Mouse (Mus musculus): ENCODE measurements around the gene Methig1. TPM values are rescaled to one million over a fixed set of nuclear protein-coding genes. Genes with fewer than 3 reads are reported as not detected.
"Not testable (repeated sequence)": the region's sequence is repeated elsewhere in the genome, so short reads cannot be mapped to it uniquely, and the experiment has no call there.

Methig1 gene
- polyA plus RNA-seq, 1 experiment from 2014 or later = 2.6 TPM

- Histone ChIP-seq H3K4me2 (no peak overlapping the region), H3K36me3 (no peaks in the 10 kb centered on the region), H3K9me3 (no peaks in the 10 kb centered on the region), H3K27ac (replicated peaks) (no peak overlapping the region), H3K27me3 (no peaks in the 10 kb centered on the region), H3K4me1 (replicated peaks) (no peaks in the 10 kb centered on the region), H3K4me3 (no peak overlapping the region), H3K9ac (no peak overlapping the region)
- no peak for ATAC-seq (ENCODE audit: low read depth)
- WGBS = 48% methylated on average over 5 of the region's 5 CpGs
Measured at GRCm38 (mm10) chr15:100321134-100321533, 31.8 kb upstream of the Methig1 start.

GRCm38 (mm10) chr15:100324021-100324591, 28.8 kb upstream of the Methig1 start:
- H3K36me3 ChIP-seq = no peaks in the 10 kb centered on the region

GRCm38 (mm10) chr15:100325235-100325634, 27.7 kb upstream of the Methig1 start:
- ATAC-seq (ENCODE audit: low read depth) = no peak
- H3K4me2 ChIP-seq = no peak overlapping the region
- WGBS = 92% methylated on average over 3 of the region's 3 CpGs

More at GRCm38 (mm10) chr15:100324021-100324591, 28.8 kb upstream of the Methig1 start:
- Histone ChIP-seq H3K4me1 (replicated peaks) (no peaks in the 10 kb centered on the region), H3K9me3 (no peaks in the 10 kb centered on the region), H3K9ac (no peak overlapping the region), H3K4me3 (no peak overlapping the region), H3K4me2 (no peak overlapping the region), H3K27me3 (no peaks in the 10 kb centered on the region), H3K27ac (replicated peaks) (no peak overlapping the region)
- ATAC-seq (ENCODE audit: low read depth) = no peak
- 71% methylated on average over 12 of the region's 12 CpGs for WGBS

GRCm38 (mm10) chr15:100328089-100328488, 24.9 kb upstream of the Methig1 start:
- WGBS = 66% methylated on average over 4 of the region's 4 CpGs
- H3K4me3 ChIP-seq; H3K36me3 ChIP-seq; ATAC-seq (ENCODE audit: low read depth); H3K4me2 ChIP-seq; H3K9ac ChIP-seq; H3K9me3 ChIP-seq; H3K27me3 ChIP-seq; H3K4me1 ChIP-seq (replicated peaks); H3K27ac ChIP-seq (replicated peaks): not testable (repeated sequence)

More at GRCm38 (mm10) chr15:100325235-100325634, 27.7 kb upstream of the Methig1 start:
- no peaks in the 10 kb centered on the region for H3K36me3 ChIP-seq
- peaks cover under 1% of the 10 kb centered on the region; the same call in 1 of the 2 replicates for H3K4me1 ChIP-seq (replicated peaks)
- no peak overlapping the region for H3K9ac ChIP-seq
- no peaks in the 10 kb centered on the region for H3K27me3 ChIP-seq
- H3K4me3 ChIP-seq = no peak overlapping the region
- H3K9me3 ChIP-seq = no peaks in the 10 kb centered on the region
- no peak overlapping the region for H3K27ac ChIP-seq (replicated peaks)

GRCm38 (mm10) chr15:100329336-100329735, 23.6 kb upstream of the Methig1 start:
- H3K9me3 ChIP-seq; H3K27ac ChIP-seq (replicated peaks); H3K4me1 ChIP-seq (replicated peaks); H3K4me3 ChIP-seq; H3K9ac ChIP-seq; H3K36me3 ChIP-seq; H3K4me2 ChIP-seq; H3K27me3 ChIP-seq: not testable (repeated sequence)
- 31% methylated on average over 10 of the region's 10 CpGs for whole genome bisulfite sequencing
- ATAC-seq (ENCODE audit: low read depth) = 0 out of 2 replicates have a peak, but pooled peaks have one; percentile 23

DNA sequence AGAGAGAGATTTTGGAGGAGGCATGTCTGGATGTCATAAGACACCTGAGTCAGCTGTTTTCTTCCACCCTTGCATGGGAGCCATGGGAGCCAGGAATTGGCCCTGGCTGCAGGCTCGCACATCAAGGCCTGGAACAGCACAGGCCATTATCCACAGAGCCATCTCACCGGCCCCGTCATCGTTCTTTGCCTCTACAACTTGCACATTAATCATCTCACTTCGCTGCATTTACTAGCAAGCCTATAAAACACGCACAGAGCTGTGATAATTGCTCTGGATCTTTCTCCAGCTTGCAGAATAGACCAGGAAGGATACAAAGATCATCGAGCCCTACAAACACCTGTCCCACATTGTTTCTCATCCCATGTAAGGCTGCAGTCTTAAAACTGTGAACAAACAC, 22.2 kb upstream of the Methig1 start:
- Histone ChIP-seq H3K27ac (replicated peaks) (peak overlapping the region; percentile 43), H3K9ac (no peak overlapping the region), H3K36me3 (no peaks in the 10 kb centered on the region), H3K9me3 (no peaks in the 10 kb centered on the region), H3K27me3 (no peaks in the 10 kb centered on the region), H3K4me3 (no peak overlapping the region), H3K4me1 (replicated peaks) (peaks cover 8% of the 10 kb centered on the region), H3K4me2 (no peak overlapping the region)
- 39% methylated on average over 7 of the region's 7 CpGs for WGBS
- no peak for ATAC-seq (ENCODE audit: low read depth)

DNA sequence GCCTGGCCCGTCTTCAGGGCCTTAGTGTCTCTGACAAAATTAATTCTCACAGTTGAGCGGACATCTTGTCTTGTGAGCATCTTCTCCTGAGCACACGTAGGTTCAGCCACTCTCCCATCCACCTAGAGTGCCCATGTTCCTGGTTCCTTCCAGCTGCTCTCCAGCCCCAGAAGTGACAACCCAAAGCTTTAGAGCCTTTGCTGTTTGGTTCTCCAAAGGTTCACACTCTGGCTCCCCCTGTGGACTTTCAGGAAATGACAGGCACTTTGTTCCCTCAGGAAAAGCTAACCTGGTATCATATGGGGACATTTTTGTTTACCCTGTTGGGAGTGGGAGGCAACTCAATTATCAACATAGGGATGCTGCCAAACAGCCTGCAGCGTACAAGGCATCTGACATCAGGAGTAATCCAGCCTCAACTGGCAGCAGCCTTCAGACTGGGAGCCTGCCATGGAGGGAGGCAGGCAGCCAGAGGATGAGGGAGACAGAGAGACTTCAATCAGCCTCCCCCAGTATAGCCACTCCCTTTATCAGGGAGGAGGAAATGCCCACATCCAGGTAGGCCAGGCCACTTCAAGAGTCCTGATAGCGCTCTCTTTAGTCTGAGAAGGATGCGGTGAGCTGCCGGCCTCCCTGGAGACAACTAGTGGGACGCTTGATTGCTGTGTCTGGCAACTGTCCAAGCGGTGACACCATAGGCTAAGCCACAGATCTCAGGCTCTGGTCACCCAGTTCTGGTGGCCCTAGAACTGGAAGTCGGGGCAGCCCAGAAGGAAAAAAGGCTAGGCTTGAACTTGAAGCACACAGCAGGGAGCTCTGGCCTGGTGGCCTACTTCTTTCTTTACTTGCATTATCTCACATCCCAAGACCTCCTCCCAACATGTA, 20.6 kb upstream of the Methig1 start:
- not testable (repeated sequence) for H3K4me1 ChIP-seq (replicated peaks); H3K27me3 ChIP-seq; H3K9ac ChIP-seq; H3K27ac ChIP-seq (replicated peaks); H3K4me3 ChIP-seq; H3K9me3 ChIP-seq; H3K4me2 ChIP-seq; H3K36me3 ChIP-seq
- ATAC-seq (ENCODE audit: low read depth) = peak; percentile 30; the same call in 1 of the 2 replicates
- 58% methylated on average over 3 of the region's 10 CpGs for WGBS

DNA sequence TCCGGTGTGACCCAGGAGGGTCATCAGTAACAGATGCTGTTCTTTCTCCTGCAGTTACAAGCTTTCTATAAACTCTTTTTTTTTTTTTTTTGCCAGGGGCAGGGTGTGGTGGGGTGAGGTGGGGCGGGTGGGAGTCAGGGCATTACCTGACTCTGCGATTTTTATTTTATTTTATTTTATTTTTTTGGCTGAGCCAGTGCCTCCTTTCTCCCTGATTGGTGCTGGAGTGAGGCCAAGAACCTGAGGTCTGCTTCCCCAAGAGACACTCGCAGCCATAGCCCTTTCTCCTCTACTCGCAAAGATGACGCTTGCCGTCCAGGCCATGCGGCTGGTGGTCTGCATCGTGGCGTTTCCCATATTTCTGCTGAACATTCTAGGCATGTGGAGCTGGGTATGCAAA, 18.3 kb upstream of the Methig1 start, which contains the start of gene Mettl7a3:
Gene Mettl7a3, plus strand, starts transcription at position 301 of the 400 bp plus-strand sequence.
- 62% methylated on average over 10 of the region's 10 CpGs for WGBS
- Histone ChIP-seq H3K4me1 (replicated peaks) (peaks cover 8% of the 10 kb centered on the region), H3K4me3 (no peak within 1 kb of the TSS), H3K9ac (no peak within 1 kb of the TSS), H3K27ac (replicated peaks) (no peak within 1 kb of the TSS), H3K27me3 (no peaks in the 10 kb centered on the region), H3K4me2 (no peak within 1 kb of the TSS), H3K36me3 (no peaks in the 10 kb centered on the region), H3K9me3 (no peaks in the 10 kb centered on the region)
- ATAC-seq (ENCODE audit: low read depth) = no peak

DNA sequence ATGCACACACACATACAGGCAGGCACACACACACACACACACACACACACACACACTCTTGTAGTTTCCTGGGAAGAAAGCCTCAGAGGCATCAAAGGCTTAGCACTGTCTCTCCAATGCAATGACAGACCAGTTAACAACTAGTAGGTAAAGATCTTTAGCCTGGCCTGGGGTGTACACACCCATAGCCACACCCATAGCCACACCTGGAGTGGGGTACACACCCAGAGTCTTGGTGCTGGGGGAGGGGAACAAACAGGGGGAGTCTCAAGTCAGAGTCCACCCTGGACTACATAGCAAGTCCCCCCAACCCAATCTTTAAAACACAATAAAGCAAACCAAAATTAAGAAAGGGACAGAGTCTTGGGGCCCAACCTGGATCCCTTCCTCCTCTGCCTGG, 15.6 kb upstream of the Methig1 start:
- ATAC-seq (ENCODE audit: low read depth); H3K4me3 ChIP-seq; H3K9ac ChIP-seq; H3K36me3 ChIP-seq; H3K4me1 ChIP-seq (replicated peaks); H3K9me3 ChIP-seq; H3K4me2 ChIP-seq; H3K27ac ChIP-seq (replicated peaks); H3K27me3 ChIP-seq: not testable (repeated sequence)

GRCm38 (mm10) chr15:100337847-100338246, 15.1 kb upstream of the Methig1 start:
- not testable (repeated sequence) for H3K27ac ChIP-seq (replicated peaks); H3K4me3 ChIP-seq; ATAC-seq (ENCODE audit: low read depth); H3K9me3 ChIP-seq; H3K4me2 ChIP-seq; H3K27me3 ChIP-seq; H3K4me1 ChIP-seq (replicated peaks); H3K9ac ChIP-seq; H3K36me3 ChIP-seq
- 40% methylated on average over 10 of the region's 10 CpGs for WGBS

DNA sequence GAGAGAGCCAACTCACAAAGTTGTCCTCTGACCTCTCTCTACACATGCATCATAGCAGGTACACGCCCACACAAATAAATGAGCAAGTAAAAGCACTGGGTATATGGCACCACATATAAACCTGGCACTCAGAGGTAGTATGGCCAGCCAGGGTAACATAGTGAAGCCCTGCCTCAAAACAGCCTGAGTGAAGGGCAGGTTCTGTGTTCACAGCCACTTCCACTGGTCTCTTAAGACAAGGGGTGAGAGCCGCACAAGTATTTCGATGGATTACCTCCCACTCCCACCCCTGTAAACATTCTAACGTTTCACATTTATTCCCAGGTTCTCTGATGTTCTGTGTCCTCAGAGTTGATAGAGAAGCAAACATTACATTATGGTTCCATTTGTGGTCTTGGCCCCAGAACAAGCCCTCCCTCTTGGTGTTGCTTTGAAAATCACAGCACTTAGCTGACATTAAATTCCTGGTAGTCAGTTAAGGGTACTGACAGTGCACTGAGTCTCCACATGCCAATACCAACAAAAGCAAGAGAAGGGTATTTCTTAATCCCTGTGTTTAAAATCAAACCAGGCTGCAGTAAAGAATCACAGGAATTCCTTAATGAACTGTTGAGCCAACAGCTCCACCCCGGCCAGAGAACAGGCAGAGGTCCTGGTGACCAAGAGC, 11.5 kb upstream of the Methig1 start:
- H3K36me3 ChIP-seq; H3K4me2 ChIP-seq; H3K9me3 ChIP-seq; H3K9ac ChIP-seq; ATAC-seq (ENCODE audit: low read depth); H3K27me3 ChIP-seq; H3K4me3 ChIP-seq; H3K27ac ChIP-seq (replicated peaks); H3K4me1 ChIP-seq (replicated peaks): not testable (repeated sequence)
- WGBS = 81% methylated on average over 4 of the region's 5 CpGs

DNA sequence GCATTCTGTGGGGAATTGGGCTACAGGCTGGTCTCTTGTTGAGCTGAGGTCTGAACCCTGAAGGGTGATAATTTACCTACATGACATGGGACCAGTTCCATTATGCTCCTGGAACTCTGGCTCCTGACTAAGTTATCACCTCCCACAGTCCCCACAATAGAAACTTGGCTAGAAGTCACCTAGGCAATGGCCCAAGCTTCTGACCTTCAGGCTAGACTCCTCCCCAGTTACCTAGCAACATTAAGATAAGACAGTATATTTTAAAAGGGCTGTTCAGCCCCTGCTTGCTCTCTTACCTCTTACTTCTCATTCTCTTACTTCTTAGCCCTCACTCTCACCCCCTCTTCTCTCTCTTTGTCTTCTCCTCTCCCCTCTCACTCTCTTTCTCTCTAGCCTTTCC, 7.5 kb upstream of the Methig1 start:
- Histone ChIP-seq H3K36me3 (no peaks in the 10 kb centered on the region), H3K4me2 (no peak overlapping the region), H3K27ac (replicated peaks) (no peak overlapping the region), H3K9ac (no peak overlapping the region), H3K9me3 (no peaks in the 10 kb centered on the region), H3K4me1 (replicated peaks) (no peaks in the 10 kb centered on the region), H3K27me3 (no peaks in the 10 kb centered on the region), H3K4me3 (no peak overlapping the region)
- ATAC-seq (ENCODE audit: low read depth) = no peak

Data from neural tube, embryonic 13.5 days (tissue).